Mouse (Mus musculus) lung, adult 2 months (tissue): ENCODE measurements around the gene Dnaaf3.

Experiments used
- CTCF ChIP-seq: fragments of 200-500 bp; IDR thresholded peaks from 2 replicates; pipeline ENCODE4 v1.5.1; 2011; ENCODE audit warnings: mild to moderate bottlenecking, low read length, control low read depth; ENCODE audit not compliant: insufficient read depth
- POLR2A ChIP-seq: fragments of 200-500 bp; IDR thresholded peaks from 2 replicates; pipeline ENCODE4 v1.6.1; 2011; ENCODE audit warnings: low read depth, mild to moderate bottlenecking, control low read depth, low read length, borderline replicate concordance; ENCODE audit errors: extremely low read depth

- TF ChIP-seq CTCF (no peak), POLR2A (no peak)
Observed at GRCm38 (mm10) chr7:4482281-4482680, 50.0 kb downstream of the Dnaaf3 start.
